19 mouse cellular contexts compared by ENCODE assay signal in the genomic region with DNA sequence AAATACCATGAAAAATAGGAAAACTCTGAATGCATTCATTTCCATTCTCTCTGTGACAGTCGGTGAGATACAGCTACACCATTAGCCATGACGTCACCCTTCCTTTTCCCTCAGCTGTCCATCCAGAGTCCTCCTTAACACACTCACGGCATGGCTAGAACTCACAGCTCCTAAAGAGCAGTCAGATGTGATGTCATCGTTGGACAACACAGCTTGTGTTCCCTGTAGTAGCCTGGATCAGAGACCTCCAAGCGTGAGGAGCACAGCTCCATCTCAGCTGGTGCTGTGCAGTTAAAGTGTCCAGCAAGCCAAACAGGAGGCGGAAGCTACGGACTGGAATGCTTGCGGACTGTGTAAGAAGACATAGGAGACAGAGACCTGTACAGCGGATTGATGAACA.
"Had no signal": no experiment of that assay in that cellular context is flagged by ENCODE, and none has a peak within 500 bp of the region (broad histone marks: within the 10 kb centered on the region; RNA-seq: fewer than 3 reads in every experiment).

No protein-coding gene starts in this region.

- H3K27me3 ChIP-seq: limb, embryonic 12.5 days; liver, embryonic 13.5 days had no signal

- H3K36me3 ChIP-seq: liver, embryonic 13.5 days had no signal

- H3K4me2 ChIP-seq: limb, embryonic 12.5 days; liver, embryonic 13.5 days; midbrain, embryonic 11.5 days had no signal

- H3K9me3 ChIP-seq: limb, embryonic 12.5 days; liver, embryonic 13.5 days had no signal

- DNase-seq: kidney, adult 8-10 months; kidney, postnatal 25 days; layer of hippocampus, adult 9-11 months; liver, embryonic 13.5 days; lung, adult 2 months; lung, postnatal 14 days; lung, postnatal 4 days; midbrain, embryonic 14.5 days; right cerebral cortex, adult 18-20 months; right cerebral cortex, postnatal 14 days; right cerebral cortex, postnatal 4 days; thymus, adult 2 months; thymus, postnatal 14 days; thymus, postnatal 4 days had no signal

- H3K9ac ChIP-seq: limb, embryonic 12.5 days; liver, embryonic 13.5 days had no signal

- H3K27ac ChIP-seq: kidney, postnatal 0 days; layer of hippocampus, adult 2 months; limb, embryonic 12.5 days; liver, embryonic 13.5 days; stomach, postnatal 0 days had no signal

- H3K4me3 ChIP-seq: layer of hippocampus, adult 2 months; limb, embryonic 12.5 days; liver, embryonic 13.5 days had no signal

- H3K4me1 ChIP-seq: limb, embryonic 12.5 days; liver, embryonic 13.5 days had no signal
